Mouse (Mus musculus): ENCODE measurements around the gene Ch25h. TPM values are rescaled to one million over a fixed set of nuclear protein-coding genes. Genes with fewer than 3 reads are reported as not detected.

Gene Ch25h
- polyA plus RNA-seq, 1 experiment from 2014 or later, result 2.1 TPM

Other genes with a start within 250 kb of the Ch25h start
- 45.0 and 60.4 TPM in 2 replicates for gene Acta2, start 219.6 kb downstream of the Ch25h start, polyA plus RNA-seq (2016; fragmentation: Nextera tagmentation; extraction: Ambion mirVana)
- gene Fas, start 184.5 kb downstream of the Ch25h start, polyA plus RNA-seq (2016; fragmentation: Nextera tagmentation; extraction: Ambion mirVana), result 0.24 and 0.75 TPM in 2 replicates
- gene Lipa, start 52.3 kb upstream of the Ch25h start, polyA plus RNA-seq (2016; fragmentation: Nextera tagmentation; extraction: Ambion mirVana), result 23.1 and 23.9 TPM in 2 replicates
- gene Ifit2, start 75.5 kb upstream of the Ch25h start, polyA plus RNA-seq (2016; fragmentation: Nextera tagmentation; extraction: Ambion mirVana), result 3.5 and 4.5 TPM in 2 replicates
- gene Ifit3, start 108.4 kb upstream of the Ch25h start, polyA plus RNA-seq (2016; fragmentation: Nextera tagmentation; extraction: Ambion mirVana), result 0.18 and 0.23 TPM in 2 replicates
- 0.25 and 0.50 TPM in 2 replicates for gene Ifit1bl1, start 126.8 kb upstream of the Ch25h start, polyA plus RNA-seq (2016; fragmentation: Nextera tagmentation; extraction: Ambion mirVana)
- 0.09 TPM in 1 of 2 replicates, not detected in the other for gene Ifit3b, start 132.8 kb upstream of the Ch25h start, polyA plus RNA-seq (2016; fragmentation: Nextera tagmentation; extraction: Ambion mirVana)
- gene Ifit1bl2, start 165.6 kb upstream of the Ch25h start, polyA plus RNA-seq (2016; fragmentation: Nextera tagmentation; extraction: Ambion mirVana), result 0.22 TPM in 1 of 2 replicates, not detected in the other
- 0.08 and 0.18 TPM in 2 replicates for gene Ifit1, start 165.7 kb upstream of the Ch25h start, polyA plus RNA-seq (2016; fragmentation: Nextera tagmentation; extraction: Ambion mirVana)